Mouse (Mus musculus): ENCODE measurements around the gene Ctsf. TPM values are rescaled to one million over a fixed set of nuclear protein-coding genes. Genes with fewer than 3 reads are reported as not detected.

The Ctsf gene
- total RNA-seq, 2 experiments from 2014 or later: 24.8 to 41.9 TPM

DNA sequence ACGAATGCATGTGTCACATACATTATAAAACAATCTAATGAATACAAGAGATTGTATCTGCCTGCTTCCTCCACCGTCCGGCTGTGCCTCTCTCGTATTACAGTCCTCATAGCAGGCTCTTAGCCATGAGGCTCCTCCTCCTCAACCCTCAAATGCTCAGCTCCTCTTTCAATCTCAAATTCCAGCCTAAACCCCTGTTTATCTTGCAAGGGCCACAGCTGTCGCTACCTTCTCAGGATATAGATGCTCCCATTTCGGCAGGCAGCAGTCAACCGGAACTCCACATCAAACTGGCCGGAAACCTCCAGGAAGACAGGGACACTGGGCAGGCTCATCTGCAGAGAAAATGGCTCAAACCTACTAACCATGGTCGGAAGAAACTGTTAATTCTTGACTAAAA lies 44.0 kb downstream of the Ctsf start:
- peak overlapping the region; percentile 73 for H3K27ac ChIP-seq
- no peak for TF ChIP-seq CTCF (IDR thresholded peaks at IDR 0.05)
- DNase-seq: peak; percentile 36
- intact Hi-C loops (cut with DNase I): no loop called here
- H3K4me3 ChIP-seq: peak overlapping the region; percentile 52

- intact Hi-C loops (cut with DNase I): no loop called here
- DNase-seq: no peak
- no peak for TF ChIP-seq CTCF (IDR thresholded peaks at IDR 0.05)
- peak overlapping the region; percentile 73 for H3K27ac ChIP-seq
- H3K4me3 ChIP-seq: peak overlapping the region; percentile 52
Measured at GRCm38 (mm10) chr19:4899888-4900287, 45.0 kb downstream of the Ctsf start.

GRCm38 (mm10) chr19:4905979-4906794 lies 51.3 kb downstream of the Ctsf start, which contains the start of gene Bbs1:
TSS of gene Bbs1 (minus strand) at chr19:4906628.
- peak; percentile 85 for DNase-seq
- intact Hi-C loops (cut with DNase I): loop anchor here (5.0 kb wide), 1 partner anchor 149 kb away; the partner anchor contains the start of gene Rbm4b
- Histone ChIP-seq H3K4me3 (peak within 1 kb of the TSS; percentile 73), H3K27ac (peak within 1 kb of the TSS; percentile 80)
- no peak for TF ChIP-seq CTCF (IDR thresholded peaks at IDR 0.05)

DNA sequence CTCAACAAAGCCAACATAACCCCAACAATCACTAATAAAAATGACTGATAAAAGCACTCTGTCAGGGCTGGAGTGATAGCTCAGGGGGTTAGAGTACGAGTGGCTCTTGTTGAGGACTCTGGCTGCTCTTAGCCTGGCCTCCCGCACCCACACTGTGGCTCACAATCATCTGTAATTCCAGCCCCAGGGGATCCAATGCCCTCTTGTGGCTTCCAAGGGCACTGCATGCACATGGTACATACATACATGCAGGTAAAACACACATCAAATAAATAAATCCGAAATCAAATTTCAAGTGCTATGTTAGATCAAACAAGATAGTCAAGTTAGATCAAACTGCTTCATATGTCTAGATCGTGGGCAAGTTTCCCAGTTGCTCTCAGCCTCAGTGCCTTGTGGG lies 53.2 kb downstream of the Ctsf start:
- intact Hi-C loops (cut with DNase I): loop anchor here (5.0 kb wide), 1 partner anchor 151 kb away; the partner anchor contains the start of gene Rbm4b
- Histone ChIP-seq H3K4me3 (no peak overlapping the region), H3K27ac (no peak overlapping the region)
- DNase-seq: peak; percentile 61
- TF ChIP-seq CTCF (IDR thresholded peaks at IDR 0.05): peak; percentile 70

DNA sequence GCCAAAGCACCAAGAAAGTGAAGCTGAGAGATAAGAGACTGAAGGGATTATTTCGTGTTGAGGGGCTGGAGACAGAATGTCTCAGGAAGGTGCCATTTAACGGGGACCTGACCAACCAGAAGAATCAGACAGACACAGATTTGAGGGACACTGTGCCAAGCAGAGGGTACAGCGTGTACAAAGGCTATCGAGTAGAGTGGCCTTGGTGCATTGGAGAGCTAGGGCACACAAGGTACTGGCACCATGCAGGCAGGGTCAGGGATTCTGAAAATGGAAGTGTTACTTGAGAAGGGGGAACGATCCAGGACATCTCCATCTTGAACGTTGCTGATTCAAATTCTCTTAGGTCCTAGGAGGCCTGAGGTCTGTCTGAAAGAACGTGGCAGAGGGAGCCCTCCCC lies 54.4 kb downstream of the Ctsf start:
- intact Hi-C loops (cut with DNase I): loop anchor here (5.0 kb wide), 1 partner anchor 152 kb away; the partner anchor contains the start of gene Rbm4b
- no peak for TF ChIP-seq CTCF (IDR thresholded peaks at IDR 0.05)
- H3K4me3 ChIP-seq: no peak overlapping the region
- no peak overlapping the region for H3K27ac ChIP-seq
- peak; percentile 47 for DNase-seq

Other genes with a start within 250 kb of the Ctsf start
- gene Lrfn4, start 239.5 kb upstream of the Ctsf start, total RNA-seq (2021): 1 to 10 TPM; 1.5 to 1.6 TPM
- gene Rce1, start 229.5 kb upstream of the Ctsf start, total RNA-seq (2021): 1 to 10 TPM; 5.1 to 5.9 TPM
- gene Gm960, start 156.5 kb upstream of the Ctsf start, total RNA-seq (2021): under 1 TPM in 1 of 2 experiments, not detected in 1; 0.11 TPM
- under 1 TPM in 1 of 2 experiments, not detected in 1; 0.03 TPM for gene Sptbn2, start 144.0 kb upstream of the Ctsf start, total RNA-seq (2021)
- 1 to 10 TPM; 2.1 to 2.7 TPM for gene Rbm4b, start 98.6 kb upstream of the Ctsf start, total RNA-seq (2021)
- gene Rbm4, start 61.2 kb upstream of the Ctsf start, total RNA-seq (2021): 10 to 100 TPM; 32.1 to 35.5 TPM
- gene Gm21992, start 43.5 kb upstream of the Ctsf start, total RNA-seq (2021): 10 to 100 TPM; 11.3 to 14.0 TPM
- 10 to 100 TPM; 10.4 to 13.6 TPM for gene Rbm14, start 43.5 kb upstream of the Ctsf start, total RNA-seq (2021)
- 10 to 100 TPM; 17.4 to 24.8 TPM for gene Ccs, start 15.8 kb upstream of the Ctsf start, total RNA-seq (2021)
- gene Ccdc87, start 15.8 kb upstream of the Ctsf start, total RNA-seq (2021): not detected
- gene Actn3, start 22.8 kb downstream of the Ctsf start, total RNA-seq (2021): over 10,000 TPM in 1 of 2 experiments, 1,000 to 10,000 TPM in 1; 5,071 to 10,315 TPM
- 1 to 10 TPM; 2.0 to 2.6 TPM for gene Zdhhc24, start 23.5 kb downstream of the Ctsf start, total RNA-seq (2021)
- 1 to 10 TPM; 1.5 to 2.1 TPM for gene Bbs1, start 51.5 kb downstream of the Ctsf start, total RNA-seq (2021)
- 10 to 100 TPM; 11.2 to 16.6 TPM for gene Dpp3, start 73.2 kb downstream of the Ctsf start, total RNA-seq (2021)
- gene Peli3, start 88.0 kb downstream of the Ctsf start, total RNA-seq (2021): 1 to 10 TPM; 1.5 to 2.1 TPM
- 10 to 100 TPM; 59.3 to 64.5 TPM for gene Mrpl11, start 107.0 kb downstream of the Ctsf start, total RNA-seq (2021)
- gene Npas4, start 135.2 kb downstream of the Ctsf start, total RNA-seq (2021): under 1 TPM in 1 of 2 experiments, not detected in 1; 0.13 TPM
- 1 to 10 TPM; 6.0 to 8.6 TPM for gene Slc29a2, start 168.7 kb downstream of the Ctsf start, total RNA-seq (2021)
- 10 to 100 TPM; 20.0 to 22.4 TPM for gene B4gat1, start 183.7 kb downstream of the Ctsf start, total RNA-seq (2021)
- under 1 TPM; 0.46 to 0.59 TPM for gene AC124502.3, start 183.8 kb downstream of the Ctsf start, total RNA-seq (2021)
- gene Brms1, start 186.2 kb downstream of the Ctsf start, total RNA-seq (2021): 10 to 100 TPM; 14.7 to 15.1 TPM
- 1 to 10 TPM in 1 of 2 experiments, under 1 TPM in 1; 0.99 to 1.3 TPM for gene Rin1, start 195.4 kb downstream of the Ctsf start, total RNA-seq (2021)
- 10 to 100 TPM in 1 of 2 experiments, 1 to 10 TPM in 1; 9.5 to 15.1 TPM for gene Cd248, start 212.9 kb downstream of the Ctsf start, total RNA-seq (2021)
- gene Tmem151a, start 230.4 kb downstream of the Ctsf start, total RNA-seq (2021): not detected
- gene Yif1a, start 233.4 kb downstream of the Ctsf start, total RNA-seq (2021): 10 to 100 TPM; 41.2 to 53.8 TPM
- gene Cnih2, start 243.4 kb downstream of the Ctsf start, total RNA-seq (2021): under 1 TPM in 1 of 2 experiments, not detected in 1; 0.17 TPM